Mouse (Mus musculus) CH12.LX (cell line): ENCODE results near the gene Rpn2. TPM values are rescaled to one million over a fixed set of nuclear protein-coding genes. Genes with fewer than 3 reads are reported as not detected.

ENCODE experiments used
- DNase-seq: peaks from one replicate; pipeline ENCODE4 v3.0.0-alpha.2; 2013; ENCODE audit errors: extremely low read depth
- H3K27ac ChIP-seq: 2 replicates; pipeline ENCODE4 v1.5.1; 2012; ENCODE audit warnings: low read depth, mild to moderate bottlenecking, control low read depth, moderate library complexity; ENCODE audit not compliant: insufficient read depth
- H3K27me3 ChIP-seq: replicated peaks from 2 replicates; pipeline ENCODE3; 2012; ENCODE audit warnings: inconsistent platforms
- H3K36me3 ChIP-seq, 2 experiments: replicated peaks in 1 of 2; 2 replicates each; pipeline versions ENCODE3 to v1.6.1; 2012; ENCODE audit warnings: inconsistent platforms in 1 of 2, low read length in 1 of 2, mild to moderate bottlenecking in 1 of 2, mixed read lengths in 1 of 2, moderate library complexity in 1 of 2; ENCODE audit not compliant: control insufficient read depth in 1 of 2, insufficient read depth in 1 of 2
- H3K4me1 ChIP-seq, 2 experiments: 2 replicates each; pipeline ENCODE4 v1.6.1; 2012; ENCODE audit warnings: inconsistent platforms in 1 of 2, moderate library complexity in 1 of 2; ENCODE audit not compliant: insufficient read depth in 2 of 2, control insufficient read depth in 1 of 2
- H3K4me2 ChIP-seq: 2 replicates; pipeline ENCODE4 v1.6.1; 2012; ENCODE audit warnings: low read depth, mild to moderate bottlenecking, control low read depth; ENCODE audit not compliant: poor library complexity, insufficient read depth, severe bottlenecking
- H3K4me3 ChIP-seq, 3 experiments: fragments of 150-350 bp in 1 of 3; sonication (generic) in 1 of 3; replicated peaks in 1 of 3; 2 replicates each; pipeline versions ENCODE3 to v1.5.1; 2011 to 2012; ENCODE audit warnings: low read depth in 2 of 3, low read length in 2 of 3, mild to moderate bottlenecking in 2 of 3, moderate library complexity in 2 of 3, control low read depth in 1 of 3, improper control_type of control experiment in 1 of 3, inconsistent platforms in 1 of 3, mixed read lengths in 1 of 3; ENCODE audit not compliant: poor library complexity in 1 of 3
- H3K79me2 ChIP-seq: replicated peaks from 2 replicates; pipeline ENCODE4 v1.6.1; 2012; ENCODE audit warnings: mild to moderate bottlenecking, moderate library complexity; ENCODE audit not compliant: control insufficient read depth, poor library complexity, insufficient read depth, severe bottlenecking; ENCODE audit errors: extremely low read depth
- H3K9ac ChIP-seq: 2 replicates; pipeline ENCODE4 v1.6.1; 2012; ENCODE audit warnings: low read depth, mild to moderate bottlenecking, control low read depth, moderate library complexity; ENCODE audit not compliant: insufficient read depth
- H3K9me3 ChIP-seq: replicated peaks from 2 replicates; pipeline ENCODE3; 2012; ENCODE audit warnings: low read length, inconsistent platforms, mixed read lengths
- CHD1 ChIP-seq: IDR thresholded peaks from 2 replicates; pipeline ENCODE4 v1.6.1; 2012; ENCODE audit warnings: low read depth, low read length, improper control_type of control experiment, inconsistent platforms
- CHD2 ChIP-seq: IDR thresholded peaks from 2 replicates; pipeline ENCODE4 v1.6.1; 2011; ENCODE audit warnings: low read length, improper control_type of control experiment
- CTCF ChIP-seq, 2 experiments: IDR thresholded peaks in 1 of 2; conservative IDR thresholded peaks in 1 of 2; 2 replicates each; pipeline ENCODE4 v1.5.1; 2011 to 2012; ENCODE audit warnings: low read depth in 2 of 2, low read length in 2 of 2, improper control_type of control experiment in 1 of 2, inconsistent platforms in 1 of 2, mild to moderate bottlenecking in 1 of 2, moderate library complexity in 1 of 2
- ELF1 ChIP-seq: IDR thresholded peaks from 2 replicates; pipeline ENCODE4 v1.6.1; 2014; ENCODE audit warnings: low read depth, mild to moderate bottlenecking, inconsistent platforms, low read length, improper control_type of control experiment
- HCFC1 ChIP-seq: IDR thresholded peaks from 2 replicates; pipeline ENCODE4 v1.6.1; 2012; ENCODE audit warnings: low read depth, mild to moderate bottlenecking, inconsistent platforms, low read length, improper control_type of control experiment
- JUND ChIP-seq: conservative IDR thresholded peaks from 2 replicates; pipeline ENCODE4 v1.6.1; 2011; ENCODE audit warnings: low read depth, low read length, improper control_type of control experiment
- MAFK ChIP-seq: IDR thresholded peaks from 2 replicates; pipeline ENCODE4 v1.6.1; 2011; ENCODE audit warnings: low read length, improper control_type of control experiment; ENCODE audit not compliant: insufficient replicate concordance
- MAZ ChIP-seq: IDR thresholded peaks from 2 replicates; pipeline ENCODE4 v1.6.1; 2012; ENCODE audit warnings: low read depth, mild to moderate bottlenecking, inconsistent platforms, low read length, improper control_type of control experiment, moderate library complexity
- POLR2AphosphoS2 ChIP-seq: IDR thresholded peaks from 2 replicates; pipeline ENCODE4 v1.6.1; 2011; ENCODE audit warnings: low read depth, low read length, improper control_type of control experiment
- RAD21 ChIP-seq: IDR thresholded peaks from 2 replicates; pipeline ENCODE4 v1.6.1; 2011; ENCODE audit warnings: low read depth, mild to moderate bottlenecking, low read length, improper control_type of control experiment, moderate library complexity
- SMC3 ChIP-seq: IDR thresholded peaks from 2 replicates; pipeline ENCODE4 v1.6.1; 2011; ENCODE audit warnings: low read depth, low read length, improper control_type of control experiment
- TBP ChIP-seq: conservative IDR thresholded peaks from 2 replicates; pipeline ENCODE4 v1.6.1; 2011; ENCODE audit warnings: low read depth, low read length, improper control_type of control experiment
- TCF12 ChIP-seq: IDR thresholded peaks from 2 replicates; pipeline ENCODE4 v1.6.1; 2014; ENCODE audit warnings: low read depth, mild to moderate bottlenecking, inconsistent platforms, low read length, improper control_type of control experiment
- USF1 ChIP-seq: IDR thresholded peaks from 2 replicates; pipeline ENCODE4 v1.6.1; 2014; ENCODE audit warnings: low read depth, mild to moderate bottlenecking, inconsistent platforms, low read length, improper control_type of control experiment
- ZMIZ1 ChIP-seq: IDR thresholded peaks from 2 replicates; pipeline ENCODE4 v1.6.1; 2012; ENCODE audit warnings: low read depth, mild to moderate bottlenecking, inconsistent platforms, low read length, improper control_type of control experiment
- ZNF384 ChIP-seq: IDR thresholded peaks from 2 replicates; pipeline ENCODE4 v1.6.1; 2012; ENCODE audit warnings: low read depth, low read length, improper control_type of control experiment, inconsistent platforms
- dilution Hi-C: fragments of 300-500 bp; cut with MboI; formaldehyde crosslinking; loops from 2 replicates; pipeline ENCODE4 v1.14.3; 2020; ENCODE audit warnings: low sequenced_read_pairs; ENCODE audit not compliant: extremely low pct_unique_long_range_greater_than_20kb, extremely low pct_ligation_motif_present
- in situ Hi-C: fragments of 300-500 bp; cut with MboI; formaldehyde crosslinking; loops from 3 replicates; pipeline ENCODE4 v1.14.3; 2019; ENCODE audit warnings: low sequenced_read_pairs, low pct_ligation_motif_present, low pct_unique_long_range_greater_than_20kb, mixed read lengths
- polyA plus RNA-seq: library from polyadenylated mRNA; unstranded; fragments of >175 nt; gene quantifications from 2 replicates; pipeline ENCODE4 v1.2.1, GENCODE M21; 2012; ENCODE audit warnings: low read depth; ENCODE audit not compliant: insufficient read length
- total RNA-seq, 2 experiments: library from RNA; depleted of rRNA; stranded (reverse); fragments of 300-350 nt in 1 of 2; fragments of >200 nt in 1 of 2; gene quantifications; 2 replicates each; pipeline ENCODE4 v1.2.3; 2012 to 2014

The Rpn2 gene
- total and polyA plus RNA-seq, 3 experiments = 296 to 336 (median 301) TPM

DNA sequence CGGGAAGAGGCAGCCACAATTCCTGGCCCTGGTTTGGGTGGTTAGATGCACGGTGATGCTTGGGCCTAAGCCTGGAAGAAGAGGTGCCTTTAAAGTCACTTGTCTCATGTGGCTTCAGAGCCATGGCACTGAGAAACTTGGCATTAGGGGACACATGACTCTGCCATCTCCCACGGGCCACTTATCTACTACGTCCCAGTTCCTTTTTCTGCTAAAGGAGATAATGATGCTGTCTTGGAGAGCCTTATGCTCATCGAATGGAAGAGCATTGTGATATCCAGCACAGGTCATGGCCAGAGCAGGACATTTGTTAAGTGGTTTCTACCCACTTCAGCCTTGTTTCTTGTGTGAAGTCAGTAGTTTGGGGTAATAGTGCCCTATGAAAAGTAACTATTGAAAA lies 10.2 kb downstream of the Rpn2 start:
- H3K9me3 ChIP-seq = no peaks in the 10 kb centered on the region
- no peak for TF ChIP-seq CHD2
- no peak for TF ChIP-seq TCF12
- TF ChIP-seq ZMIZ1 = no peak
- TF ChIP-seq USF1 = no peak
- TF ChIP-seq, all 38 proteins: peak for 0
- H3K27ac ChIP-seq = no peak overlapping the region
- dilution Hi-C loops (no loop called here), in situ Hi-C loops (loop anchor here (10.0 kb wide), 1 partner anchor 164 kb away; no protein-coding TSS in a partner anchor)
- H3K4me1 ChIP-seq = peaks cover 0 to 15% of the 10 kb centered on the region in 2 experiments; a peak in 2 of 4 replicates
- no peak overlapping the region for H3K4me2 ChIP-seq
- no peak for DNase-seq
- no peaks in the 10 kb centered on the region for H3K27me3 ChIP-seq
- no peak overlapping the region for H3K4me3 ChIP-seq
- no peak overlapping the region for H3K9ac ChIP-seq
- peaks cover 77 to 96% of the 10 kb centered on the region in 2 experiments for H3K36me3 ChIP-seq
- H3K79me2 ChIP-seq = peaks cover 38% of the 10 kb centered on the region

DNA sequence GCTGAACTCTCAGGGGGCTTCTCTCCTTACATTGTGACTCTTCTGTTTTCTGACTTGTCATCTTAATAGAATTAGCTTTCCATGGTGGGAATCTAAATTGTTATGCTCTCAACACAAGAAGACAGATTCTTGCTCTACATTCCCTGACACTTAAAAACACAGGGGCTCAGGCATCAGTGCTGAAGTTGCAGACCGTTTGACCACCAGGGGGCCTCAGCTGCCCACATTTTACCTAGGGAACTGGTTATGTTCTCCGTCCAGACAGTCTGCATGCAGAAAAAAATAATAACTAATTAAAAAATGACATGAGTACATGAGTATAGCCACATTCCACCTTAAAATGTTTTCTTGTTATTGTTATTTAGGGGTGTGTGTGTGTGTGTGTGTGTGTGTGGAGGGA lies 13.3 kb downstream of the Rpn2 start:
- in situ Hi-C loops (no loop called here), dilution Hi-C loops (no loop called here)
- no peak overlapping the region for H3K4me2 ChIP-seq
- TF ChIP-seq SMC3 (peak; percentile 53; the same call in 1 of the 2 replicates), ZNF384 (no peak), RAD21 (peak; percentile 38), TCF12 (no peak), CTCF (conservative IDR thresholded peaks at IDR 0.05 in 1 of 2, IDR thresholded peaks at IDR 0.05 in 1 of 2; ENCODE audit: low read depth in 2 of 2, low read length in 2 of 2) (peak; percentile 61 to 73)
- TF ChIP-seq, all 38 proteins: peak for 3
- Histone ChIP-seq H3K9ac (no peak overlapping the region), H3K4me1 (peaks cover 0 to 10% of the 10 kb centered on the region in 2 experiments; a peak in 2 of 4 replicates), H3K9me3 (no peaks in the 10 kb centered on the region), H3K27ac (no peak overlapping the region), H3K79me2 (peaks cover 20% of the 10 kb centered on the region), H3K4me3 (no peak overlapping the region), H3K27me3 (no peaks in the 10 kb centered on the region), H3K36me3 (peaks cover 77 to 100% of the 10 kb centered on the region in 2 experiments)
- peak; percentile 60 for DNase-seq

DNA sequence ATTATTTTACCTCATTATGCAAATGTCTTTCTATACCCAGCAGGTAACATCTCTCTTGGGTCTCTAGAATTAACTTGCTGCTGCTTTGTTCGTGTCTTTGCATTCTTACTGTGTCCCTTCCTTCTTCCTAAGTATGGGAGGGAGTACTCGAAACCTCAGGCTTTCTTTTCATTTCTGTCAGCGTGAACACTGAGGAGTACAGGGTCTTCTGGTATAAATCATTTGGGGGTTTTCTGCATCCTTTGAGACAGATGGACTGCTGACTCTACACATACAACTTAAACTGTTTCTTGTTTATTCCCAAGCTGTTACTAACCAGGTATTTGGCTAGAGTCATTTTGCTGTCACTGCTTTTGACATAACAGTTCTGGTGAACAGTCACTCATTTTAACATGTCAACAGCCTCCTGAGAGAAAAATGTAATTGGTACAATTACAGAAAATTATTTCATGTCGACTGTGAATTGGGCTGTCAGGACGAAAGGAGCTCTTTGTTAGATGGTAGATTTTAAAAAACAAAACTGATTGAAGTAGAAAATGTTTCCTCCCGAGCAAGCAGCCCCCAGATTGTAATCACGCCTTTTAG lies 17.4 kb downstream of the Rpn2 start:
- dilution Hi-C loops = no loop called here
- Histone ChIP-seq H3K9me3 (no peaks in the 10 kb centered on the region), H3K36me3 (peaks cover 80 to 97% of the 10 kb centered on the region in 2 experiments), H3K4me2 (no peak overlapping the region), H3K4me1 (no peaks in the 10 kb centered on the region), H3K9ac (no peak overlapping the region), H3K79me2 (peaks cover 6% of the 10 kb centered on the region; the same call in 1 of the 2 replicates)
- DNase-seq = no peak
- TF ChIP-seq MAZ = no peak
- TF ChIP-seq JUND = no peak
- TF ChIP-seq CHD1 = no peak
- TF ChIP-seq POLR2AphosphoS2 = no peak
- TF ChIP-seq TBP = no peak
- no peak for TF ChIP-seq MAFK
- no peak for TF ChIP-seq CHD2
- no peak for TF ChIP-seq HCFC1
- TF ChIP-seq ELF1 = no peak
- no peak for TF ChIP-seq ZMIZ1
- no peak for TF ChIP-seq USF1
- TF ChIP-seq, all 38 proteins: peak for 0
- H3K4me3 ChIP-seq = no peak overlapping the region
- H3K27ac ChIP-seq = no peak overlapping the region
- no peaks in the 10 kb centered on the region for H3K27me3 ChIP-seq
- in situ Hi-C loops = no loop called here
